Mouse (Mus musculus): ENCODE results near the gene Ccdc50. TPM values are rescaled to one million over a fixed set of nuclear protein-coding genes. Genes with fewer than 3 reads are reported as not detected.

Ccdc50 gene
- total and polyA plus RNA-seq, 2 experiments from 2014 or later: 22.3 to 74.3 TPM

GRCm38 (mm10) chr16:27395251-27396037 lies 6.8 kb downstream of the Ccdc50 start:
- no peak for ATAC-seq
- Histone ChIP-seq H3K36me3 (ENCODE audit: insufficient read depth) (no peaks in the 10 kb centered on the region), H3K27ac (ENCODE audit: low read depth, low read length) (no peak overlapping the region), H3K4me1 (ENCODE audit: insufficient read depth) (peaks cover 15% of the 10 kb centered on the region), H3K4me2 (ENCODE audit: low read depth) (no peak overlapping the region), H3K4me3 (ENCODE audit: low read depth, low read length) (no peak overlapping the region), H3K9me3 (ENCODE audit: low read length) (no peaks in the 10 kb centered on the region), H3K9ac (no peak overlapping the region), H3K27me3 (ENCODE audit: insufficient read depth, low read length) (no peaks in the 10 kb centered on the region)
- DNase-seq: no peak
- WGBS: 87% methylated on average over 4 of the region's 4 CpGs
- no peak for TF ChIP-seq CTCF (IDR thresholded peaks at IDR 0.05; ENCODE audit: low read depth)

GRCm38 (mm10) chr16:27396951-27397350 lies 8.3 kb downstream of the Ccdc50 start:
- Histone ChIP-seq H3K9ac (no peak overlapping the region), H3K4me1 (ENCODE audit: insufficient read depth) (0 out of 2 replicates have a peak, but pooled peaks cover under 1% of the 10 kb centered on the region), H3K9me3 (ENCODE audit: low read length) (no peaks in the 10 kb centered on the region), H3K4me3 (ENCODE audit: low read depth, low read length) (no peak overlapping the region), H3K4me2 (ENCODE audit: low read depth) (no peak overlapping the region), H3K27me3 (ENCODE audit: insufficient read depth, low read length) (no peaks in the 10 kb centered on the region), H3K27ac (ENCODE audit: low read depth, low read length) (no peak overlapping the region), H3K36me3 (ENCODE audit: insufficient read depth) (no peaks in the 10 kb centered on the region)
- no peak for DNase-seq
- no peak for TF ChIP-seq CTCF (IDR thresholded peaks at IDR 0.05; ENCODE audit: low read depth)
- WGBS: 93% methylated on average over 1 of the region's 1 CpGs
- no peak for ATAC-seq

- no peak for TF ChIP-seq CTCF (IDR thresholded peaks at IDR 0.05; ENCODE audit: low read depth)
- Histone ChIP-seq H3K9ac (no peak overlapping the region), H3K27me3 (ENCODE audit: insufficient read depth, low read length) (no peaks in the 10 kb centered on the region), H3K4me1 (ENCODE audit: insufficient read depth) (no peaks in the 10 kb centered on the region), H3K27ac (ENCODE audit: low read depth, low read length) (no peak overlapping the region), H3K4me2 (ENCODE audit: low read depth) (no peak overlapping the region), H3K4me3 (ENCODE audit: low read depth, low read length) (no peak overlapping the region), H3K9me3 (ENCODE audit: low read length) (no peaks in the 10 kb centered on the region), H3K36me3 (ENCODE audit: insufficient read depth) (no peaks in the 10 kb centered on the region)
- DNase-seq (no peak), ATAC-seq (no peak)
- WGBS: 91% methylated on average over 3 of the region's 3 CpGs
Observed at GRCm38 (mm10) chr16:27399026-27399718, 10.5 kb downstream of the Ccdc50 start.

DNA sequence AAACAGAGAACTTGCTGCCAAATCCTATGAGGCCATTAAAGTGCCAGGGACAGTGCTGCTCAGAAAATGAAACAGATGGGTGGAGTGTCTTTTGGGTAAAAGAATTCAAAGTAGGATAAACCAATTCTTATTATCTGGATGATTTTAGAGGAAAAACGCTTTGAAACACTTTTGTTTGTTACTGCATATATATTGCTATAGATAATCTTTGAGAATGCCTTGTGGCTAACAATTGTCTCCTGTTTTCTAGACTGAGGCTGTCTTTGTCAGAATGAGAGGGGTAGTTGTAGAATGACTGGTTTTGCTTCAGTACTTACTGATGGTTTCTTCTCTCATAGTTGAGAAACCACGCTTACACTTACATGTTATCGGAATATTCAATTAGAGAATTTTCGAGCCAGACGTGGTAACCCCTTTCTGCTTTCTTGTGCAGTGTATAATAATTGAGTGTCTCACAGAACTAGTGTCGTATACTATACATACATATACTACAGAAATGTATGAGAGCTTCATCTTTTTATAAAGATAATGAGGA lies 11.1 kb downstream of the Ccdc50 start:
- H3K4me2 ChIP-seq (ENCODE audit: low read depth): no peak overlapping the region
- DNase-seq: no peak
- H3K36me3 ChIP-seq (ENCODE audit: insufficient read depth): no peaks in the 10 kb centered on the region
- no peak overlapping the region for H3K4me3 ChIP-seq (ENCODE audit: low read depth, low read length)
- no peak overlapping the region for H3K9ac ChIP-seq
- WGBS: 89% methylated on average over 6 of the region's 6 CpGs
- TF ChIP-seq CTCF (IDR thresholded peaks at IDR 0.05; ENCODE audit: low read depth): no peak
- H3K4me1 ChIP-seq (ENCODE audit: insufficient read depth): no peaks in the 10 kb centered on the region
- H3K27ac ChIP-seq (ENCODE audit: low read depth, low read length): no peak overlapping the region
- no peak for ATAC-seq
- no peaks in the 10 kb centered on the region for H3K27me3 ChIP-seq (ENCODE audit: insufficient read depth, low read length)
- no peaks in the 10 kb centered on the region for H3K9me3 ChIP-seq (ENCODE audit: low read length)

GRCm38 (mm10) chr16:27401579-27401978 lies 12.9 kb downstream of the Ccdc50 start:
- Histone ChIP-seq H3K4me2 (ENCODE audit: low read depth) (no peak overlapping the region), H3K27ac (ENCODE audit: low read depth, low read length) (no peak overlapping the region), H3K27me3 (ENCODE audit: insufficient read depth, low read length) (no peaks in the 10 kb centered on the region), H3K9me3 (ENCODE audit: low read length) (no peaks in the 10 kb centered on the region), H3K4me3 (ENCODE audit: low read depth, low read length) (no peak overlapping the region), H3K4me1 (ENCODE audit: insufficient read depth) (no peaks in the 10 kb centered on the region), H3K9ac (no peak overlapping the region), H3K36me3 (ENCODE audit: insufficient read depth) (no peaks in the 10 kb centered on the region)
- ATAC-seq (no peak), DNase-seq (no peak)
- 81% methylated on average over 2 of the region's 2 CpGs for WGBS
- no peak for TF ChIP-seq CTCF (IDR thresholded peaks at IDR 0.05; ENCODE audit: low read depth)

GRCm38 (mm10) chr16:27404107-27404506 lies 15.4 kb downstream of the Ccdc50 start:
- Histone ChIP-seq H3K4me1 (ENCODE audit: insufficient read depth) (no peaks in the 10 kb centered on the region), H3K9me3 (ENCODE audit: low read length) (no peaks in the 10 kb centered on the region), H3K9ac (no peak overlapping the region), H3K4me3 (ENCODE audit: low read depth, low read length) (no peak overlapping the region), H3K36me3 (ENCODE audit: insufficient read depth) (0 out of 2 replicates have a peak, but pooled peaks cover 3% of the 10 kb centered on the region), H3K4me2 (ENCODE audit: low read depth) (no peak overlapping the region), H3K27me3 (ENCODE audit: insufficient read depth, low read length) (no peaks in the 10 kb centered on the region), H3K27ac (ENCODE audit: low read depth, low read length) (no peak overlapping the region)
- ATAC-seq (no peak), DNase-seq (no peak)
- no peak for TF ChIP-seq CTCF (IDR thresholded peaks at IDR 0.05; ENCODE audit: low read depth)

All from forebrain, postnatal 0 days (tissue).